Mouse (Mus musculus) spleen, adult 2 months (tissue): ENCODE results near the gene Hbb-bh1.

Source experiments
- CTCF ChIP-seq: fragments of 200-500 bp; IDR thresholded peaks from 2 replicates; pipeline ENCODE4 v1.5.1; 2011; ENCODE audit warnings: mild to moderate bottlenecking, inconsistent platforms; ENCODE audit not compliant: insufficient read depth, insufficient read length, insufficient replicate concordance; ENCODE audit errors: extremely low read depth
- POLR2A ChIP-seq: fragments of 200-500 bp; IDR thresholded peaks from 2 replicates; pipeline ENCODE4 v1.6.1; 2011; ENCODE audit warnings: low read depth, low read length, inconsistent platforms

- no peak for TF ChIP-seq POLR2A
- TF ChIP-seq CTCF, result no peak
Observed at GRCm38 (mm10) chr7:103808971-103809800, 33.8 kb downstream of the Hbb-bh1 start.
